Mouse (Mus musculus) gastrocnemius, postnatal 14 days (tissue): ENCODE measurements around the gene Acmsd. TPM values are rescaled to one million over a fixed set of nuclear protein-coding genes. Genes with fewer than 3 reads are reported as not detected.
A peak's percentile ranks its signal among the peaks of the same experiment; 100 is the strongest.

Source experiments
- DNase-seq: peaks from one replicate; pipeline ENCODE4 v3.0.0; 2021; ENCODE audit warnings: mixed read lengths
- intact Hi-C: fragments of 180-260 bp; cut with DNase I; formaldehyde crosslinking; loops from one replicate; pipeline ENCODE4 v1.15.1; 2025; ENCODE audit warnings: low total_unique reads
- total RNA-seq, 2 experiments: library from RNA; stranded (reverse); gene quantifications; 2 replicates each; pipeline ENCODE4 v1.2.3; 2021

Acmsd gene
- total RNA-seq, 2 experiments from 2014 or later: not detected

DNA sequence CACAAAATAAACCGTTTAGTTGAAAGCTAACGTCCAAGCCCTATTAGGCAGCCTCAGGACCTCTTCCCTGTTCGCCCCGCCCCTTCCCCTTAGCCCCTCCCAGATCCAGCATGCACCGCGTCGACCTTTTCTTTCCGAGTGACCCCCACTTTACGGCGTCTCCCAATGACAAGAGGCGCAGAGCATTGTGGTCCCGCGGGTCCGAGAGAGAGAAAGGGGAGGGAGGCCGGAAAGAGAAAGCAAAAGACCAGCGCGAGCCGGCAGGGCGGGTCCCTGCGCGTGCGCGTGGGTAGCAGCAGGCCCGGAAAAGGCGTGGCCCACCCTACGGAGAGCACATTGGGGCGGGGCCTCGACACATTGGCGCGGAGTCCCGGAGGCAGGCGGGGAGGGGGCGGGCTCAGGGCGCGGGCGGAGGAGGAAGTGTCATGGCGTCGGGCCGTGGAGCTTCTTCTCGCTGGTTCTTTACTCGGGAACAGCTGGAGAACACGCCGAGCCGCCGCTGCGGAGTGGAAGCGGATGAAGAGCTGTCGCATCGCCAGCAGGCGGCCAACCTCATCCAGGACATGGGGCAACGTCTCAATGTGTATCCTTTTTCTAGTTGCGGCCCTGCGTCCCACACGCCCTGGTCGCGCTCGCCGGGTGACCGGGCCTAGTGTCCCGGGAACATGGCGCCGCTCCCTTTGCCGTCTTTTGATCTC lies 44.7 kb downstream of the Acmsd start, which contains the start of gene Ccnt2:
TSS of gene Ccnt2 (plus strand) at position 362 of the 698 bp plus-strand sequence.
- DNase-seq: peak; percentile 99
- intact Hi-C loops: no loop called here

DNA sequence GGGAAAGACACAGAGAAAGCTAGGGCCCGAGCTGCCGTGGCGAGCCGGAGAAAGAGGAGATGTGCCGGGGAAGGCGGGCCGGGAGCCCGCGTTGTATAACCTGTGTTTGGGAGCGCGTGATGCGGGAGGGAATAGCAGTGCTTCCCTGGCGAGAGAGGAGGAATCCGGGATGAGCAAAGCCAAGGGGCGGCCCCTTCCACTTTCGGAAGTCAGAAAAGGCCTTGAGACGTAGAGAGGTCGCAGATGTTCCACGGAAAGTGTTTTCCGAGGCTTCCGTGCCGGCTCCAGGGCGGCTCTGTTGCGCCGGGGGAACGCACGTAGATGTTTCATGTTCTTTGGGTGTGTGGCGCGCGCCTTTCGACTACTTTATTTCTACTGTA lies 45.3 kb downstream of the Acmsd start:
- peak; percentile 62 for DNase-seq
- intact Hi-C loops: no loop called here

DNA sequence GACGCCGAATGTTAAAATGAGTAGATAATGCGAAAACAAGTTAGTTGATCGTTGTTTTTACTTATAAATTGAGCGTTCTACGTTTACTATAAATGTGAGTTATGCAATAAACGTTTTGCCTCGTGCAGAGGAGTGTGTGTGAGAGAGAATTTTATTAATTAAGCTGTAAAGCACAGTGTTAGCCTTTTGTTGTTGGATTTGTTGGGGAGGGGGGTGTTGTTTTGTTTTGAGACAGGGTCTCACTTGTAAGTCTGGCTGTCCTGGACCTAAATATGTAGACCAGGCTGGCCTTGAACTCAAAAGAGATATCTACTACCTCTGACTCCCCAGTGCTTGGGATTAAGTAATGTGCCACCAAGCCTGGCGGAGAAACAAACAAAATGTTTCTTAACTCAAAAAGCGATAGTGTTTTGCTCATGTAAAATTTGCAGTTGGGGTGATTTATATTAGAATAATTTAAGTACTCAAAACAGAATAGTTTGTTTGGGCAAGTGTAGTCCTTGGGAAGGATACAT lies 46.0 kb downstream of the Acmsd start:
- intact Hi-C loops: no loop called here
- DNase-seq: no peak

DNA sequence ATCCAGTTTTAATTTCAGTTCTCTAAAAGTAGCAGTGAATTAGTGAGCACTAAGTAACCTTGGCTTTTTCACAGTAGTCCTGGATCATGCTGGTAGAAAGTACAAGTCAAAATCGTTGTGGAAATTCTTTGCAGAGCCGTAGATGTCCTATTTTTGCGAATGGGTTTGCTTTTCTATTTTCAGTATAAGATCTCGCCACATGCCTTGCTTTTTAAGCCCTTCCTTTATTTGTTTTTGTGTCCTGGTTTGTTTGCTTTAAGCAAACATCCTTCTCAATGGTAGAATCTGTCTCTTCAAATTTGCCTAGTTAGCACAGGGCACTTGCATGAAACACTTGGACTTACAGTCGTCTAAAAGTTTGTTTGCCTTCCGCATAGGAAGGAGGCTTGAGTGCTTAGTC lies 47.0 kb downstream of the Acmsd start:
- no peak for DNase-seq
- intact Hi-C loops: no loop called here

DNA sequence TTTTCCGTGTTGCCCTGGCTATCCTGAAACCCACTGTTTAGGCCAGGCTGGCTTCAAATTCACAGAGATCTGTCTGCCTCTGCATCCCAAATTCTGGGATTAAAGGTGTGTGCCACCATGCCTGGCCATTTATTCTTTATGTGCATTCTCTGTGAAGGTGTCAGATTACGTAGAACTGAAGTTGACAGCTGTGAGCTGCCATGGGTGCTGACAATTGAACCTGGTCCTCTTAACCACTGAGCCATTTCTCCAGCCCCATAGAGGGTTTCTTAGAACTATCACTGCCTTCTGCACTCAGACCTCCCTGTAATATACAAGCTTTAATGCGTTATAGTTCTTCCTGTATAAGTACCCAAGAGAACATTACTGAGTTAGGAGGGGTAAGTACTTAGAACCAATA lies 49.4 kb downstream of the Acmsd start:
- DNase-seq: no peak
- intact Hi-C loops: no loop called here

DNA sequence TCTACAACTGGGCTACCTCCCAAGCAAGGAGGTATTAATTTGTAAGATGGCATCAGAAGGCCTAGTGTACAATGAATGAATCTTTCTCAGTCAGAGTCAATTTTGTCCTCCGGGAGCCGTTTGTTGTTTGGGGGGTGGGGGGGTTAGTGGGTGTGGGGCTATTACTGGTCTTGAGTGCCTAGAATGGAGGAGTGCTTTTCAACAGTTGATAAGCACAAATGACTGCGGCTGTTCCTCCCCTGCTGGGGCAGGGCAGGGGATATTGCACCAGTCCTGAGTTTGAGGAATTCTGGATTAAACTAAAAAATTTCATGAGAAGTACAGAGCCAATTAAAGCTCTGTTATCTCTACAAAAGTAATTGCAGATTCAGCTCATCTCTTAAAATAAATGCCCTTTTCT lies 50.9 kb downstream of the Acmsd start:
- DNase-seq: no peak
- intact Hi-C loops: no loop called here

DNA sequence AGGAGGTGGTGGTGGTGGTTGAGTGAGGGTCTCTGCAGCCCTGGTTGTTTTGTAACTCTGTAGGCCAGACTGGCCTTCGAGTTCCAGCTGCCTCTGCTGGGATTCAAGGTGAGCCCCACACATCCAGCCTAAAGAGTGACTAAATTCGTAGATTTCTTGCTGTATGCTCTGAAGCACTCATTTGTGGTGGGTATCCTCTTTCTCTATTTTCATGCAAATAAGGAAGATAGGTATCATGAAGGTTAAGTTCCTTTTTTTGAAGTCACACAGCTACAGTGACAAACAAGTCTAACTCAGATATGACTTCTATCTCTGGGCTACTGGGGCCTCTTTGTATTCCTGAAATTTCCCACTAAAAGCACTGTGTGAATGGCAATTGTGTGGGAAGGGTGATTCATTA lies 51.6 kb downstream of the Acmsd start:
- intact Hi-C loops: no loop called here
- no peak for DNase-seq

DNA sequence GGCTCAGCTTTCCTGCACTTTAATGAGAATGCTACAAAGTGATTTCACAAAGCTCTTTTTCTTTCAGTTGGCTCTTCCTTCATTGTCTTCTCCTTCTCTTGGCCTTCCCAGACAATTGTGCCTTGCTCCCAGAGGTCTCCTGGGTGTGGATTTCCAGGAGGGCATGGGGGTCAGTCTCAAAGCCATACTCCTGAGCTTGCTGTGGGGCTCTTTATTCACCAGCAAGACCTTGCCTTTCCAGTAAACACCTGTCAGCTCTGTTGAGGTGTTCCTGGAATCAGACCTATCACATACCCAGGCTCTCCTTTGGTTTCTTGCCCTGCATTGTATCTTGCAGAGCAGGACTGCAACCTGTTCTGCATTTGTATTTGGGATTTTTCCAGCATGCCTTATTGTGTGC lies 54.6 kb downstream of the Acmsd start:
- intact Hi-C loops: no loop called here
- no peak for DNase-seq

DNA sequence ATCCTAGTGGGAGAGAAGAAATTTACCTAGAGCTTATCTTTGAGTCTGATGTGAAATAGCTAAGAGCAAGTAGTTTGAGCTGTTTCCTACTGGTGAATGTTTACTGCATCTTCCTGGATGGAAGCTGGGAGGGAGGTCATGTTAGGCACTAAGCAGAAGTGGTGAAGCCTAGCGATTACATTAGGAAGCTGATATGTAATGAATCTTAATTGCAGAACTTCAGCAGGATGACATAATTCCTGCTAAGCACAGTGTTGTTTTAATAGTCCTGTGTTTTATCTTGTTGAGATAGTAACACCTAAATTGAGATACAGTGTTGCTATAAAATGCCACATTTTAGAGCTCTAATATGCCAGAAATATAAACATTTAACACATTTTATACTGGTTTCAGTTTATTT lies 56.7 kb downstream of the Acmsd start:
- no peak for DNase-seq
- intact Hi-C loops: no loop called here

DNA sequence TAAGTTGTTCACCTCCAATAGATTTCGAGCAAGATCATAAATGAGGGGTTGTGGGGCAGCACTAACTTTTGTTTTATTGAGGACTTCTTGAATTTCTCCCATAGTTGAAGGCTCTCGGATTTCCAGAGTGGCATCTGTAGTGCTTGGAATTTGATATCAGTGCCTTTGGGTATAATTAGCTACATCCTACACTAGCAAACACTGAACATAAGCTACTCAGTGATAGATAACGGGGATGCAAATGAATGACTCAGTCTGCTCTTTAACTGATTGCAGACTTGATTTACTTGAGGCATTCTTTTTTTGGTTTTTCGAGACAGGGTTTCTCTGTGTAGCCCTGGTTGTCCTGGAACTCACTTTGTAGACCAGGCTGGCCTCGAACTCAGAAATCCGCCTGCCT lies 59.7 kb downstream of the Acmsd start:
- intact Hi-C loops: no loop called here
- no peak for DNase-seq

DNA sequence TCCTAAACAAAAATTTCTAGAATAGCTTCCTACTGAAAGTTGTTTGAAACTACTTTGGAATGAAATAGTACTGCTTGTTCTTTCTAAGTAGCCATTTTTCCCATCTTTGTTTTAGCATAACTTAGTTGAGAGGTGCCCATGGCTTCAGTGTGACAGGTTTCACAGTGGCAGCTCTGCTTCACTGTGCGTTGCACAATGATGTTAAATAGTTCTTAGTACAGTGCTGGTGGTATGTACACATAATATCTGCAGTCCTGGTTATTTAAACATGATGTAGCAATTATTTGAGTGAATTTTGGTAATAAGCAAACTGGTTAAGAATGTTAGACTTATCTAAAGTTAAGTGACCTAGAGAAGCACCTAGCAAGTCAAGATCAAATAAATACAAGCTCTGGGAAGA lies 64.2 kb downstream of the Acmsd start:
- intact Hi-C loops: no loop called here
- DNase-seq: no peak

DNA sequence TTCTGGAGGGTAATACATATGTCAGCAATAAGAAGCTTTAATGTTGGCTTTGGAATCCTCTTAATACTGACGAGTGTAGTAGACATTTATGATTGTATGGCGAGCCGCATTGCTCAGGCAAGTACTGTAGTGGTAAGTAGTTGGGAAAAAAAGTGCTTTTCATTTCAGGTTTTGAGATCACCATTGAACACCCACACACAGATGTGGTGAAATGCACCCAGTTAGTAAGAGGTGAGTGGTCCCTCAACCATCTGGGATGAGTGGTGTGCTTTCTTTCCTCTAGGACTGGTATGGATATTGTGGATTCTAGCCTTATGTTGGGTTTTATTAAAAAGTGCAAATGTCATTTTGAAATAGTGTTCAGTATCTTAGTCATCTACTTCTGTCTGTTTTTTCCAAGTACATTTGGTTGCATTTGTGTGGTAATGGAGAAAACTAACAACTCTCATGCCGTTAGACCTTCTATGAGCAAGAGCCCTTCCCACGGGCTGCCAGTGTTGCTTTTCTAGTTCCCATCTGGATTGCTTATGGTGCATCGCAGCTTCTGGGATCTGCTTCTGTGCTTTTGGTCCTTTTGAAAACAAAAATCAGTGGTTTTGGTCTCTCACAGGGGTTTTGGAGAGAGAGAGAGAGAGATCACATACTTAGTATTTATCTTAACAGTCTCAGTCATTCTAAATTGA lies 66.0 kb downstream of the Acmsd start:
- intact Hi-C loops: no loop called here
- no peak for DNase-seq

DNA sequence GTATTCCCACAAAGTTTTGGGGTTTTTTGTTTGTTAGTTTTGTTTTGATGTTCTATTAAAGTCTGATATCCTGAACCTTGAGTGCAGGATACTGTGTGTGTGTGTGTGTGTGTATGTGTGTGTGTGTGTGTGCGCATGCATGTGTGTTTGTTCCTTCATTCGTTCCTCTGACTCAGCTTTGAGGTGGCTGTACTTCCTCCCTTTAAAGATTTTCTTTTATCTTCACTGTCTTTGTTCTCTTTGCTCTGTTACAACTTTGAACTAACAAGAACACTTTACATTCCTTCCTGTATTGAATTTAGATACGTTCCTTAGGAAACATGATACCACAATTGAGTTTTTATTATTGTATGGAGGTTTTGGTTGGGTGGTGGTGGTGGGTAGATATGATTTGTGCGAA lies 67.1 kb downstream of the Acmsd start:
- intact Hi-C loops: no loop called here
- DNase-seq: no peak

DNA sequence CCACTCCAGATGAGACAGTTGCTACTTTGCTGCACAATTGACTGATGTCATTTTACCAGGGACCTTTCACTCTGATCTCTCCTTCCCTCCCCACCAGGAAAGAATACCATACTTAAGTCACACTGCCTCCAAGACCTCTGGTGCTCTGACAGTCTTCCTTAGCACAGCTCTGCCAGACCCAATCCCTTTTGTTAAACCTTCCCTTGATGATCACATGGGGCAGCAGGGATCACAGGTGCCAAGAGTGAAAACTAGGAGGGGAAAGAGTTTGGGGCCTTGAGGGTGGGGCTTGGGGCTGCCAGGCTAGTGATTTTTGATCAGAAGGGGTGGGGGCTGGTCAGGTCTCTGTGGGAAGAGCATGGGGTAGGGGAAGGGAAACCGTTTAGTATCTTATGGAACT lies 67.5 kb downstream of the Acmsd start:
- intact Hi-C loops: no loop called here
- DNase-seq: no peak

DNA sequence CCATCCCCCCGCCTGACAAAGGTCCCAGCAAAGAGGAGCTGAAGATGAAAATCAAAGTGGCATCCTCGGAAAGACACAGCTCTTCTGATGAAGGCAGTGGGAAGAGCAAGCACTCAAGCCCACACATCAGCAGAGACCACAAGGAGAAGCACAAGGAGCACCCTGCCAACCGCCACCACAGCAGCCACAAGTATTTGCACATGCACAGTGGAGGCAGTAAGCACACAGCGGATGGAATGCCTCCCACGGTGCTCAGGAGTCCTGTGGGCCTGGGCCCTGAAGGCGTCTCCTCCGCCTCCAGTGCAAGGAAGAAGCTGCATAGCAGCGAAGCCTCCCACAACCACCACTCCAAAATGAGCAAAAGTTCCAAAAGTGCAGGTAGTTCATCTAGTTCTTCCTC lies 73.7 kb downstream of the Acmsd start:
- intact Hi-C loops: no loop called here
- DNase-seq: no peak

DNA sequence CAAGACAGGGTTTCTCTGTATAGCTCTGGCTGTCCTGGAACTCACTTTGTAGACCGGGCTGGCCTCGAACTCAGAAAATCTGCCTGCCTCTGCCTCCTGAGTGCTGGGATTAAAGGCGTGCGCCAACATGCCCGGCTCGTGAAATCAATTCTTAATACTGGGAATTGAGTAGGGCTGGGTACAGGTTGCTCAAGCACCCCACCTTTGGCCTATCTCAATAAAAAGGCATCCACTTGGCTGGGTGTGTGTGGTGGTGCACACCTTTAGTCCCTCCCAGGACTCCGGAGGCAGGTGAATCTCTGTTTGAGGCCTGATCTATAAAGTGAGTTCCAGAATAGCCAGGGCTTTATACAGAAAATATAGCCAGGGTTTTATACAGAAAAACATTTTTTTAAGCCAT lies 79.5 kb downstream of the Acmsd start:
- intact Hi-C loops: no loop called here
- DNase-seq: no peak

DNA sequence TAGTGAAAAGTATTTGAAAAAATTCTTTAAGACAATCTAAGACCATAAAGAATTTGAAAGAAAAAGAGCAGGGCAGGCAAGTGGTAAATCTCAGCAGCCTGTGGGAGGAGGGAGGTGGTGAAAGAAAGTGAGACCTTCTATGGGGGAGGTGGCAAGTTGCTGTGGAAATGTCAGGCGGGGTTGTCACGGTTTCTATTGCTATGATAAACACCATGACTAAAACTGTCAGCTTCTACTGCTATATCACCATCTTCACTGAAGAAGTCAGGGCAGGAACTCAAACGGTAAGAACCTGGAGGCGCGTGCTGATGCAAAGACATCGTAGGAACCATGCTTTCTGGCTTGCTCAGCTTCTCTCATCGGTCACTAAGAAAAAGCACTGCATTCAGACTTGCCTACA lies 83.7 kb downstream of the Acmsd start:
- DNase-seq: no peak
- intact Hi-C loops: no loop called here

DNA sequence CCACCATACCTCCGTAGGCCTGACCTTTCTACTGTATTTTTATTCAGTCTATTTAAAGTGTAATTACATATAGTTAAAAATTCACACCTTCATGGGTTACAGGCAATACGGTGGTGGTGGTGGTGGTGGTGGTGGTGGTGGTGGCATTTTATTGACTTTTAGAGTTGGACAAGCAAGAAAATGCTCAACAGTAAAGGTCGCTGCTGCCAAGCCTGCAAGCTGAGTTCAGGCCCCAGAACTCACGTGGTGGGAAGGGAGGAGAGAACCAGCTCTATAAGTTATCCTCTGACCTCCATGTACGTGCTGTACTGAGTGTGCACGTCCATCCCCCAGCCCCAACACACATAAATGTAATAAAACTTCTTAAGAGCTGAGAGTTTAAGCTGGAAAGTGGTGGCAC lies 87.2 kb downstream of the Acmsd start:
- intact Hi-C loops: no loop called here
- no peak for DNase-seq
